Mouse (Mus musculus): ENCODE measurements around the gene Kctd20. TPM values are rescaled to one million over a fixed set of nuclear protein-coding genes. Genes with fewer than 3 reads are reported as not detected.

Kctd20 gene
- polyA plus RNA-seq, 1 experiment from 2014 or later: 37.6 TPM

DNA sequence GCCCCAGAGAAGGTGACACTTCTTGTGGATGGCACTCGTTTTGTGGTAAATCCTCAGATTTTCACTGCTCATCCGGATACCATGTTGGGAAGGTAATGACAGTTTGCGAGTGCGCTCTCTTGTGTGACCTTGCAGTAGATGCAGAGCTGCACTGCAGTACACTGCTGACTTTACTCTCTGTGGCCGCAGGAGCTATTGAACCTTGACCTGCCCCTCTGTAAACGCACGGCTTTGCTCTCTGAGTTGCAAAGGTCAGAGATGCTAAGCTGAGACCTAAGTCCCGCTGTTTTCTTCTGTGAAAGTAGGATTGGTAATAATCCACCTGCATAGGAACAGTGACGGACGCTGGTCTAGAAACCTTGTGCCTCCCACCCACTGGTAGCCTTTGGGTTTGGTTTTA lies 9.8 kb downstream of the Kctd20 start:
- Histone ChIP-seq H3K36me3 (ENCODE audit: control insufficient read depth, insufficient read depth, low read length) (peaks cover 32% of the 10 kb centered on the region), H3K27ac (replicated peaks) (no peak overlapping the region), H3K4me1 (replicated peaks; ENCODE audit: control insufficient read depth, insufficient read depth) (no peaks in the 10 kb centered on the region), H3K9me3 (ENCODE audit: control insufficient read depth, low read length) (no peaks in the 10 kb centered on the region), H3K9ac (ENCODE audit: low read length) (no peak overlapping the region), H3K4me2 (replicated peaks; ENCODE audit: low read depth) (no peak overlapping the region), H3K27me3 (ENCODE audit: control insufficient read depth, insufficient read depth, low read length) (no peaks in the 10 kb centered on the region), H3K4me3 (ENCODE audit: low read depth, low read length) (no peak overlapping the region)
- WGBS: 82% methylated on average over 10 of the region's 10 CpGs
- ATAC-seq (ENCODE audit: low FRiP score, low TSS enrichment) (no peak), DNase-seq (ENCODE audit: low spot score) (no peak)
- no peak for TF ChIP-seq EP300 (optimal IDR thresholded peaks at IDR 0.05)
- no peak for TF ChIP-seq CTCF (IDR thresholded peaks at IDR 0.05; ENCODE audit: low read depth)

DNA sequence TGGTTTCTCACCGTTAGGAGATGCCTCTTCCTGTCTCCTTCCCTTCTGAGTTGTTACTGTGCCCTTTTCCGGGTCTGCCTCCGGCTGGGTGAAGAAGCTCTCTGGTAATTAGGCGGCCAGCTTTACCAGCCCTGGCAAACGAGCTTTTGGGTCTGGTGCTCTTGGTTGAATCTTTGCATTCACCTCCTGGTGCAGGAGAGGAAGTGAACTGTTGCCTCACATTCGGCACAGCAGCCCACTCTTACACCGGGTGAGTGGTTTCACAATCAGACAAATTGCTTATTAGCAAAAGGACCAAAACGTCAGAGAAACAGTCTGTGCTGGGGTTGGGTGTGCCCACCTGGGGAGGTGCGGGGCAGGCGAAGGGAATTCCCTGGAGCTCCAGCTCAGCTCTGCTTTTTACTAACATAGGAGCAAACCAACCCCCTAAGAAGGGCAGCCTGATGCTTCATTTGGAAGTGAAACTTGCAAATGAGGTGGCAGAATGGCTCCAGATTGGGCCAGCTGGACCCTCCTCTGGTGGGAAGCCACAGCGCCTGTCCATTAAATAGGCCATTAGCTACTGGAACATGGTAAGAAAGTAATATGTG lies 15.4 kb downstream of the Kctd20 start:
- WGBS: 74% methylated on average over 11 of the region's 11 CpGs
- Histone ChIP-seq H3K36me3 (ENCODE audit: control insufficient read depth, insufficient read depth, low read length) (peaks cover 41% of the 10 kb centered on the region), H3K4me2 (replicated peaks; ENCODE audit: low read depth) (no peak overlapping the region), H3K9me3 (ENCODE audit: control insufficient read depth, low read length) (no peaks in the 10 kb centered on the region), H3K4me3 (ENCODE audit: low read depth, low read length) (no peak overlapping the region), H3K27me3 (ENCODE audit: control insufficient read depth, insufficient read depth, low read length) (no peaks in the 10 kb centered on the region), H3K4me1 (replicated peaks; ENCODE audit: control insufficient read depth, insufficient read depth) (no peaks in the 10 kb centered on the region), H3K27ac (replicated peaks) (no peak overlapping the region), H3K9ac (ENCODE audit: low read length) (no peak overlapping the region)
- no peak for DNase-seq (ENCODE audit: low spot score)
- no peak for TF ChIP-seq CTCF (IDR thresholded peaks at IDR 0.05; ENCODE audit: low read depth)
- no peak for TF ChIP-seq EP300 (optimal IDR thresholded peaks at IDR 0.05)
- no peak for ATAC-seq (ENCODE audit: low FRiP score, low TSS enrichment)

DNA sequence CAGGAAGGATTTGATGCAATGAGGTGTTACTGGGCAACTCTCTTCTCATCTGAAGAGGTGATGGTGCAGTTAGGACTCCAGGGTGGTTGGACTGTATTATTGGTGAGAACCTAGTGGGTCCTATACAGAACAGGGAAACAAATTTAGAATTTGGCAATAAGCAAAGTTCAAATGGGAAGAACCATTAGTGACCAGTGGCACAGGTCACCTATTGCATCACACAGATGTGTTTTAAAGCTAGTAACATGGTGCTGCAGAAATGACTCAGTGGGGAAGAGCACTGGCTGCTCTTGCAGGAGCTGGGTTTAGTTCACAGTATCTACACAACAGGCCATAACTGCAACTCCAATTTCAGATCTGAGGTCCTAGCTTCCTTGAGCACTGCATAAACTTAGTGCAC lies 18.4 kb downstream of the Kctd20 start:
- ATAC-seq (ENCODE audit: low FRiP score, low TSS enrichment) (no peak), DNase-seq (ENCODE audit: low spot score) (no peak)
- Histone ChIP-seq H3K9ac (ENCODE audit: low read length) (no peak overlapping the region), H3K36me3 (ENCODE audit: control insufficient read depth, insufficient read depth, low read length) (peaks cover 37% of the 10 kb centered on the region), H3K4me2 (replicated peaks; ENCODE audit: low read depth) (no peak overlapping the region), H3K4me3 (ENCODE audit: low read depth, low read length) (no peak overlapping the region), H3K4me1 (replicated peaks; ENCODE audit: control insufficient read depth, insufficient read depth) (no peaks in the 10 kb centered on the region), H3K27ac (replicated peaks) (no peak overlapping the region), H3K27me3 (ENCODE audit: control insufficient read depth, insufficient read depth, low read length) (no peaks in the 10 kb centered on the region), H3K9me3 (ENCODE audit: control insufficient read depth, low read length) (no peaks in the 10 kb centered on the region)
- no peak for TF ChIP-seq CTCF (IDR thresholded peaks at IDR 0.05; ENCODE audit: low read depth)
- no peak for TF ChIP-seq EP300 (optimal IDR thresholded peaks at IDR 0.05)

DNA sequence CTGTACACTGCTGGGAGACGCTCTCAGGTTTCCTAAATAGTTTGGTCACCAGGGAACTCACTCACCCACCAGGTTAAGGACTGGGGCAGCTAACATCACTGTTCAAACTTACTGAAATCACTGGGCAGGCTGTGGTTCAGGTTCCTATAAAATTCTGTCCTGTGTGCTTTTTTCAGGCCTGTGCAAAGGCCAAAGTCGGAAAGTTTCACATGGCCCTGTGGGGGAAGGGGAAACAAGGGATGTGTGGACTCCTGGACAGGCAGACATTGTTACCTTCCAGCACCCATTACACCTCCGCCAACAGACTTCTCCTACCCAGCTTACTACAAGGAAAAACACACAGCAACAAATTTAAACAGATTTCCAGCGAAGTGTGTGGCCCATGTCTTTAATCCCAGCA lies 27.3 kb downstream of the Kctd20 start:
- Histone ChIP-seq H3K27ac (replicated peaks) (no peak overlapping the region), H3K4me2 (replicated peaks; ENCODE audit: low read depth) (no peak overlapping the region), H3K36me3 (ENCODE audit: control insufficient read depth, insufficient read depth, low read length) (peaks cover 18% of the 10 kb centered on the region), H3K9ac (ENCODE audit: low read length) (no peak overlapping the region), H3K9me3 (ENCODE audit: control insufficient read depth, low read length) (no peaks in the 10 kb centered on the region), H3K4me1 (replicated peaks; ENCODE audit: control insufficient read depth, insufficient read depth) (no peaks in the 10 kb centered on the region), H3K4me3 (ENCODE audit: low read depth, low read length) (no peak overlapping the region), H3K27me3 (ENCODE audit: control insufficient read depth, insufficient read depth, low read length) (no peaks in the 10 kb centered on the region)
- DNase-seq (ENCODE audit: low spot score) (no peak), ATAC-seq (ENCODE audit: low FRiP score, low TSS enrichment) (no peak)
- TF ChIP-seq EP300 (optimal IDR thresholded peaks at IDR 0.05): no peak
- no peak for TF ChIP-seq CTCF (IDR thresholded peaks at IDR 0.05; ENCODE audit: low read depth)
- WGBS: 91% methylated on average over 4 of the region's 4 CpGs

DNA sequence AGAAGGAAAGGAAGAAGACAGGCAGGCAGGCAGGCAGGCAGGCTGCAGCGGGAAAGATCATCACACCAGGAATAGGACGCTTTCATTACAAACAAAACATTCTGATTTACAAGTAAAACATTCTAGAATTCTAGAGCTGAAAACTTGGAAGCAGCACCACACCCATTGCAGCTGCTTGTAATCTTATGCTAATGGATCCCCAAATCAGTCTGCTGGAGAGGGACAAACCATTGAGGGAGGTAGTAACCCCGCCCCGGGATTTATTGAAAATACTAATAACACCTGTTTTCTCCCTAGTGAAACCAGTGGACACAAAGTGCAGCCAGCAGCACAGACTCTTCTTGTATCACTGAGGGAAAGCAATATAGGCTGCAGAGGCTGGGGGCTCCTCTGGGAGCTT lies 29.3 kb downstream of the Kctd20 start:
- Histone ChIP-seq H3K9ac (ENCODE audit: low read length) (no peak overlapping the region), H3K4me2 (replicated peaks; ENCODE audit: low read depth) (no peak overlapping the region), H3K4me1 (replicated peaks; ENCODE audit: control insufficient read depth, insufficient read depth) (no peaks in the 10 kb centered on the region), H3K27ac (replicated peaks) (no peak overlapping the region; the same call in 1 of the 2 replicates), H3K4me3 (ENCODE audit: low read depth, low read length) (no peak overlapping the region), H3K27me3 (ENCODE audit: control insufficient read depth, insufficient read depth, low read length) (no peaks in the 10 kb centered on the region), H3K9me3 (ENCODE audit: control insufficient read depth, low read length) (no peaks in the 10 kb centered on the region), H3K36me3 (ENCODE audit: control insufficient read depth, insufficient read depth, low read length) (peaks cover 15% of the 10 kb centered on the region)
- WGBS: 62% methylated on average over 4 of the region's 4 CpGs
- TF ChIP-seq CTCF (IDR thresholded peaks at IDR 0.05; ENCODE audit: low read depth): no peak
- no peak for TF ChIP-seq EP300 (optimal IDR thresholded peaks at IDR 0.05)
- DNase-seq (ENCODE audit: low spot score) (no peak), ATAC-seq (ENCODE audit: low FRiP score, low TSS enrichment) (no peak)

DNA sequence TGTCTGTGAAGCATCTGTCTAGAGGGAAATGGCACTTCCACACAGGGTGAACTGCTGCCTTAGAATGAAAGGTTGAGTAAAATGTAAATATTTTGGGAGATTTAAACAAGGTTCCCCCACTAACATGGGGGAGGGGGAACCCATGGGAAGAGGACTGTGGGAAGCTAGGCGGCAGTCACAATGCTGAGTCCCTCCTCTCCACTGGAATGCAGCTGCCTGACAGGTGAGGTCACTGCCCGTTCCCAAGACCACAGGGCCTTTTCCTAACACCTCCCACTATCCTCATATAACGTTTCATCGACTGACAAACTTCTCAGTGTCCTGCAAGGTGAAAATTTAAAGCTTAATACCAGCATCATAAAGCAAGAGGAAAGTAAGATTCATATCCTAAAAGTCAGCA lies 30.8 kb downstream of the Kctd20 start:
- H3K27me3 ChIP-seq (ENCODE audit: control insufficient read depth, insufficient read depth, low read length): no peaks in the 10 kb centered on the region
- no peak overlapping the region for H3K4me3 ChIP-seq (ENCODE audit: low read depth, low read length)
- TF ChIP-seq EP300 (optimal IDR thresholded peaks at IDR 0.05) (no peak), CTCF (IDR thresholded peaks at IDR 0.05; ENCODE audit: low read depth) (no peak)
- peaks cover 18% of the 10 kb centered on the region for H3K36me3 ChIP-seq (ENCODE audit: control insufficient read depth, insufficient read depth, low read length)
- H3K9me3 ChIP-seq (ENCODE audit: control insufficient read depth, low read length): no peaks in the 10 kb centered on the region
- no peak overlapping the region for H3K4me2 ChIP-seq (replicated peaks; ENCODE audit: low read depth)
- no peaks in the 10 kb centered on the region for H3K4me1 ChIP-seq (replicated peaks; ENCODE audit: control insufficient read depth, insufficient read depth)
- H3K9ac ChIP-seq (ENCODE audit: low read length): no peak overlapping the region
- no peak overlapping the region for H3K27ac ChIP-seq (replicated peaks)
- ATAC-seq (ENCODE audit: low FRiP score, low TSS enrichment) (no peak), DNase-seq (ENCODE audit: low spot score) (no peak)
- 19% methylated on average over 4 of the region's 4 CpGs for WGBS
